Mouse (Mus musculus) stomach, embryonic 16.5 days (tissue): ENCODE data around the gene Lrig2. TPM values are rescaled to one million over a fixed set of nuclear protein-coding genes. Genes with fewer than 3 reads are reported as not detected.
A peak's percentile ranks its signal among the peaks of the same experiment; 100 is the strongest.

Experiments
- ATAC-seq: fragments of 200-750 bp; cut with Nextera tagmentation; 2 replicates; pipeline ENCODE4 v1.8.0; 2017; ENCODE audit warnings: moderate number of reproducible peaks, moderate TSS enrichment; ENCODE audit not compliant: insufficient read depth, low FRiP score
- H3K27ac ChIP-seq: fragments of 300-500 bp; sonication (generic); 2 replicates; pipeline ENCODE4 v1.5.1; 2014; ENCODE audit warnings: low read length
- H3K27me3 ChIP-seq: fragments of 300-500 bp; sonication (generic); 2 replicates; pipeline ENCODE4 v1.6.1; 2014; ENCODE audit warnings: low read length, control low read depth, mixed read lengths; ENCODE audit not compliant: control insufficient read depth, insufficient read depth
- H3K36me3 ChIP-seq: fragments of 300-500 bp; sonication (generic); 2 replicates; pipeline ENCODE4 v1.6.1; 2014; ENCODE audit warnings: low read length; ENCODE audit not compliant: control insufficient read depth, insufficient read depth
- H3K4me1 ChIP-seq: fragments of 300-500 bp; sonication (generic); 2 replicates; pipeline ENCODE4 v1.6.1; 2014; ENCODE audit warnings: low read length, control low read depth, mixed read lengths; ENCODE audit not compliant: control insufficient read depth, insufficient read depth
- H3K4me2 ChIP-seq: fragments of 300-500 bp; sonication (generic); 2 replicates; pipeline ENCODE4 v1.6.1; 2014; ENCODE audit warnings: low read depth, low read length, mixed read lengths
- H3K4me3 ChIP-seq: fragments of 300-500 bp; sonication (generic); replicated peaks from 2 replicates; pipeline ENCODE4 v1.5.1; 2014; ENCODE audit warnings: mild to moderate bottlenecking, low read length
- H3K9ac ChIP-seq: fragments of 300-500 bp; sonication (generic); 2 replicates; pipeline ENCODE4 v1.6.1; 2014; ENCODE audit warnings: low read length
- H3K9me3 ChIP-seq: fragments of 300-500 bp; sonication (generic); replicated peaks from 2 replicates; pipeline ENCODE4 v1.6.1; 2016; ENCODE audit warnings: low read length, control low read depth; ENCODE audit not compliant: control insufficient read depth
- WGBS: fragments of 180-500 bp; shearing (Covaris S2); extraction: QIAGEN DNeasy Blood & Tissue Kit; methylation state at CpG from one replicate; pipeline ENCODE4 v1.1.7; 2014; 5-methylcytosine and 5-hydroxymethylcytosine counted together
- polyA plus RNA-seq: library from polyadenylated mRNA; unstranded; fragments of >200 nt; fragmentation: Nextera tagmentation; extraction: Ambion mirVana; gene quantifications from 2 replicates; pipeline ENCODE4 v1.2.1, GENCODE M21; 2015

The Lrig2 gene
- polyA plus RNA-seq, 1 experiment from 2014 or later = 13.7 TPM

DNA sequence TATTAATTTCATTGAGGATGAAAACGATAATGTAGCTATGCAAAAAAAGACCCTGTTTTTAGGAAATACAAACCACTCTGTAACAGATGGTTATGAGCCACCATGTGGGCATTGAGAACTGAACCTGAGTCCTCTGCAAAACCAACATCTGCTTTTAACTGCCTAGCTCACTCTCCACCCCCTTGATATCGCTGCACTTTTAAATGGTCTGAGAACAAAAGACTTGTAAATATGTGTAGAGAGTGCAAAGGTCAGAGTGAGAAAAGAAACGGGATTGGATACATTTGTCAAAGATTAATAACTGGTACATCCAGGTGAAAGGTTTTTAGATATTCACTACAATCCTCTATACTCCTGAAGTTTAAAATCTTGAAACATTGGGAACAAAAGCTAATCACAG lies 42.3 kb downstream of the Lrig2 start:
- 54% methylated on average over 3 of the region's 3 CpGs for WGBS
- no peak overlapping the region for H3K27ac ChIP-seq
- H3K36me3 ChIP-seq = 0 out of 2 replicates have a peak, but pooled peaks cover 8% of the 10 kb centered on the region
- H3K4me1 ChIP-seq = no peaks in the 10 kb centered on the region
- ATAC-seq = peak; percentile 33; the same call in 1 of the 2 replicates
- H3K9me3 ChIP-seq = no peaks in the 10 kb centered on the region
- no peaks in the 10 kb centered on the region for H3K27me3 ChIP-seq
- H3K4me3 ChIP-seq = no peak overlapping the region
- H3K9ac ChIP-seq = no peak overlapping the region
- no peak overlapping the region for H3K4me2 ChIP-seq

DNA sequence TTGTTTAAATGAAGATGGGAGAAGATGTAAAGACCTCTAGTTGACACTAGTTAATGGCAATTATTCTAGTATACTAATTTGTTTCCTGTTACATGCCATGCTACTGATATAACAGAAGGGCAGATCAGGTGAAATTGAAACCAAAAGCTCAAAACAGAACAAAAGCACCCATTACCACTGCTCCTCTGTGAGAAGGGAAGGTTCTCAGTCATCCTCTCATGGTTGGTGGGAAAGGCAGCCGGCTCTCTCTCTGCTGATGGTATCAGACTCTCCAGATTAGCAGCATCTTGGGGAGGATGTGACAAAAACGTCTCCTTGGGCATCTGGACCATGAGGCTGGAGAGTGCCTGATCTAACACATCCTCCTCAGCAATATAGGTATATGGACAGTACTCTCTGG lies 50.5 kb downstream of the Lrig2 start:
- Histone ChIP-seq H3K9me3 (no peaks in the 10 kb centered on the region), H3K27me3 (no peaks in the 10 kb centered on the region), H3K4me3 (no peak overlapping the region), H3K27ac (no peak overlapping the region), H3K4me2 (no peak overlapping the region), H3K36me3 (peaks cover 5% of the 10 kb centered on the region), H3K4me1 (no peaks in the 10 kb centered on the region), H3K9ac (no peak overlapping the region)
- no peak for ATAC-seq
- WGBS = 76% methylated on average over 2 of the region's 2 CpGs

DNA sequence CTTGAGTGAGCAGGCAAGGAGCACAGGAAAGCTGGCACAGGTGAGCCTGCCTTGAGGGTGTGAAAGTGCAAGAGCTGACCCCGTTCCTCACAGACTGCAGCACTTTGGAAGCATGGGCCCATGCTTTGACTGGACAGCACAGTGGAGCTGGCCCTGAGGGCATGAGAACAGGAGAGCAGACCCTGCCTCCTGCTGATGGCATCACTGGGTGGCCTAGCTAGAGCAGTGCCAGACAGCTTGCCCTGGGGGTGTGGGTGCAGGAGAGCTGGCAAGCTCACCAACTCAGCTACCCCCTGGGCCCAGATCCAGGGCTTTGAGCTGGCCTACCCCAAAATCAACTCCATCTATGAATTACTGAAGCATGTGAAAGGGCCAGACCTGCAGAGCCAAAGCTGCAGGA lies 53.1 kb downstream of the Lrig2 start:
- Histone ChIP-seq H3K27ac (no peak overlapping the region), H3K4me2 (no peak overlapping the region), H3K9me3 (no peaks in the 10 kb centered on the region), H3K4me3 (no peak overlapping the region), H3K4me1 (no peaks in the 10 kb centered on the region), H3K36me3 (peaks cover 6% of the 10 kb centered on the region), H3K27me3 (no peaks in the 10 kb centered on the region), H3K9ac (no peak overlapping the region)
- no peak for ATAC-seq
- WGBS = 86% methylated on average over 1 of the region's 1 CpGs

- no peaks in the 10 kb centered on the region for H3K4me1 ChIP-seq
- no peak for ATAC-seq
- no peaks in the 10 kb centered on the region for H3K27me3 ChIP-seq
- H3K9ac ChIP-seq = no peak overlapping the region
- H3K9me3 ChIP-seq = no peaks in the 10 kb centered on the region
- H3K4me2 ChIP-seq = no peak overlapping the region
- H3K36me3 ChIP-seq = peaks cover 11% of the 10 kb centered on the region
- H3K27ac ChIP-seq = no peak overlapping the region
- WGBS = 74% methylated on average over 10 of the region's 10 CpGs
- H3K4me3 ChIP-seq = no peak overlapping the region
Measured at GRCm38 (mm10) chr3:104455506-104456275, 56.0 kb downstream of the Lrig2 start.

- 63% methylated on average over 2 of the region's 2 CpGs for WGBS
- H3K4me2 ChIP-seq = no peak overlapping the region
- H3K36me3 ChIP-seq = no peaks in the 10 kb centered on the region
- no peaks in the 10 kb centered on the region for H3K9me3 ChIP-seq
- H3K27ac ChIP-seq = no peak overlapping the region
- no peak overlapping the region for H3K4me3 ChIP-seq
- no peak overlapping the region for H3K9ac ChIP-seq
- ATAC-seq = no peak
- no peaks in the 10 kb centered on the region for H3K4me1 ChIP-seq
- H3K27me3 ChIP-seq = no peaks in the 10 kb centered on the region
Measured at GRCm38 (mm10) chr3:104447240-104447639, 64.5 kb downstream of the Lrig2 start.

DNA sequence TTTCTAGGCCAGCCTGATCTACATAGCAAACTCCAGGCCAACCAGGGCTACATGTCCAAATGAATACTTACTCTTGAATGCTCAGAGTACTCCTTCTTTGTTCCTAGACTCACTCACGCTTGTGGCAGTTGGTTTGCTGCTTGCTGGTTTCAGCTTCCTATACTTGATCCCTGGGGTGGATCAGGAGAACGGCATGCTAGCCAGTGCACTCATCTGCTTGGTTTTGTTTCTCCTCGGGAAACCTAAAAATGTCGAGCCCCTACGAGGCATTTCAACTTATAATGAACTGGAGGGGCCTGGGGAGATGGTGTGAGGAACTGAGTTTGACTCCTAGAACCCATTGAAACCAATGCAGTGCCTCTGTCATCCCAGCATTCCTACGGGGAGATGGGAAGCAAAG lies 65.0 kb downstream of the Lrig2 start:
- Histone ChIP-seq H3K4me3 (no peak overlapping the region), H3K27me3 (no peaks in the 10 kb centered on the region), H3K4me1 (peaks cover 1% of the 10 kb centered on the region), H3K36me3 (no peaks in the 10 kb centered on the region), H3K4me2 (no peak overlapping the region), H3K9me3 (no peaks in the 10 kb centered on the region), H3K9ac (no peak overlapping the region), H3K27ac (no peak overlapping the region)
- no peak for ATAC-seq
- WGBS = 84% methylated on average over 6 of the region's 6 CpGs

DNA sequence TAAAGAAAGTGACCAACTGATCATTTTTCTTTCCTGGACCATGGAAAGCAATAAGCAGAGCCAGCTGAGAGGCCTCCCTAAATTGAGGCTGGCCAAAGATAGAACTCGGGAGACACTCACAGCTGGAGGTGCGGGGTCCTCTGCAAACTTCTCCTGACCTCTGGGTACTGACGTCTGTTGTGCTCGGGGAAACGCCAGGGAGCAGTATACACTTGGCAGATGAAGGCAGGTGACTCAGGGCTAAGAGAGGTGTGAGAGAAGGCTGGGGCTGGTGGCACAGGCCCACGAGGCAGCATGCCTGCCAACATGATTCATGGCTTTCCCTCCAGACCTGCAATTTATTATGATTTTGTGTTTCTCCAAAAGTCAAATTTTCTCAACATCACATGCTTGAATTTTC lies 66.1 kb downstream of the Lrig2 start:
- H3K27ac ChIP-seq = no peak overlapping the region
- H3K4me3 ChIP-seq = no peak overlapping the region
- no peaks in the 10 kb centered on the region for H3K9me3 ChIP-seq
- H3K9ac ChIP-seq = no peak overlapping the region
- peaks cover 7% of the 10 kb centered on the region for H3K4me1 ChIP-seq
- no peaks in the 10 kb centered on the region for H3K36me3 ChIP-seq
- WGBS = 35% methylated on average over 6 of the region's 6 CpGs
- H3K4me2 ChIP-seq = no peak overlapping the region
- ATAC-seq = no peak
- no peaks in the 10 kb centered on the region for H3K27me3 ChIP-seq

- Histone ChIP-seq H3K9ac (no peak overlapping the region), H3K4me3 (no peak overlapping the region), H3K36me3 (no peaks in the 10 kb centered on the region), H3K4me2 (no peak overlapping the region), H3K9me3 (no peaks in the 10 kb centered on the region), H3K27me3 (no peaks in the 10 kb centered on the region), H3K4me1 (peaks cover 7% of the 10 kb centered on the region), H3K27ac (no peak overlapping the region)
- no peak for ATAC-seq
- WGBS = 55% methylated on average over 3 of the region's 3 CpGs
Measured at GRCm38 (mm10) chr3:104444946-104445460, 66.7 kb downstream of the Lrig2 start.

GRCm38 (mm10) chr3:104444082-104444481 lies 67.6 kb downstream of the Lrig2 start:
- 87% methylated on average over 3 of the region's 3 CpGs for WGBS
- H3K9me3 ChIP-seq = no peaks in the 10 kb centered on the region
- no peaks in the 10 kb centered on the region for H3K36me3 ChIP-seq
- no peak overlapping the region for H3K4me2 ChIP-seq
- no peak overlapping the region for H3K27ac ChIP-seq
- ATAC-seq = no peak
- H3K27me3 ChIP-seq = no peaks in the 10 kb centered on the region
- H3K9ac ChIP-seq = no peak overlapping the region
- H3K4me3 ChIP-seq = no peak overlapping the region
- peaks cover 7% of the 10 kb centered on the region for H3K4me1 ChIP-seq
